Mouse (Mus musculus) embryo, embryonic 11.5 days (tissue): ENCODE results near the gene Krt81.
A peak's percentile ranks its signal among the peaks of the same experiment; 100 is the strongest.

Experiments
- DNase-seq: peaks from one replicate; pipeline ENCODE4 v3.0.0-alpha.2; 2012; ENCODE audit warnings: low read depth, low spot score

Krt81 gene

DNA sequence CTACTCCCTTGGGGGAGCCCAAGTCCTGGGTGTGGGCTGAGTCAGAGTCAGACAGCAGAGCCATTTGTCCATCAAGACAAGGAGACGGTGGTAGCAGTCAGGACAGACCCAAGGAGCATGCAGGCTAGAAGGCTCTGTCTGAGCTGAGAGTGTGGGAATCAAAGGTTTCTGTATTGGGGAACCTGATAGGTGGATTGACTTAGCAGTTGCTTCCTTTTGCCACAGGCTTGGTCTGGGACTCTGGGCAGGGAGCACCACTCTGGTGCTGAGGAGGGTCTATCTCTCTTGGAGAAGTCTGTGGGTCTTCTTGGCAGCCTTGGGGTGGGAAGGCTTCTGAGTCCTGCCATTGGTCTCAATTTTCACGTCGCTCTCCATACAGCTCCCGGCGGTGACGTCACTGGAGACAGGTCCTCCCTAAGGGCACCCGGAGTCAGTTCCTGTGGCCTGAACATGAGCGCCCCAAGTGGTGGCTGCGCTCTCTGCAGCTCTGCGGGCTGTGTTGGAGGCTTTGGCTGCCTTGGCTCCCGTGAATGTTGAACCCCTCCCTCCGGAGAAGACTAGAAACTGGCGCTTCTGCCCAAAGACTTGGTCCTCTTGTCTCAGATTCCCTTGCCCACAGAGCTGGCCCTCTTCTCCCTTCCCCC lies 10.3 kb downstream of the Krt81 start:
- DNase-seq, result peak; percentile 57

- DNase-seq, result no peak
Measured at GRCm38 (mm10) chr15:101447444-101447843, 16.1 kb downstream of the Krt81 start, which contains the start of gene Krt88. Gene Krt88 (plus strand): TSS chr15:101447744.

DNA sequence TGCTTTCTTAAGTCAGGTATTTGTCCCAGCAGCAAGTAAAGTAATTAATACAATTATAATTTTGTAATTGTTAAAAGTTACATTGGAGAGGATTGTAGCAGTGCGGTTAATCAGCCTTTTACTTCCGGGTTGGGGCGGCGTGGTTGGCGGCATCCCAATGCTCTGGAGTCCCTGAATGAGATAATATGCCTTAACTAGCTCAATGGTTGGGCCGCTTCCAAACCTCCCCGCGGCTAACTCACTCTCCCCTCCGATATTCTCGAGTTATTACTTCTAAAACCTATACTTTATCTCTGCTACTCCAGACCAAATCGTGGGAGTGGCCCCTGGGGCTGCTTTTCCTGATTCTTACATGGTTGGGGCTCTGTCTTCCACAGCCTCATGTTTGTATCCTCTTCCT lies 17.0 kb downstream of the Krt81 start:
- DNase-seq, result no peak

DNA sequence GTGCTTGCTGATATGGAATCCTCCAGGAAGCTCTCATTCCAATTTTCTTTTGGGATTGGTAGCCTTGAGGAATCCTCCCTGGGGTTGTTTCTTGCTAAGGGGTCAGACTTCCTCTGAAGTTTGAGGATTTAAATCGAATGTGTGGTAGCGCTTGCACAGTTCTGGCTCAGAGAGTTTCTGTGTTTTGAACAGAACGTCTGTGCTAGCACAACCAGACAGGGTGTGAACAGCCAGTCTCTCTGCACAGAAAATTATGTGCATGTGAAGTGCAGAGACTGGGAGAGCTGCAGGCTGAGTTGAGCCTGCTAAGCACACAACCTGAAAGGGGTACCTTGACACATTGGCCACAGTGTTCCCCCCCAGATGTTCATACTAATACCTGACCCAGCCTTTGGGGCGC lies 22.7 kb downstream of the Krt81 start:
- no peak for DNase-seq

- DNase-seq, result no peak
Measured at GRCm38 (mm10) chr15:101438555-101438954, 25.0 kb downstream of the Krt81 start, which contains the start of gene Krt87. Gene Krt87 (minus strand): TSS chr15:101438804.

DNA sequence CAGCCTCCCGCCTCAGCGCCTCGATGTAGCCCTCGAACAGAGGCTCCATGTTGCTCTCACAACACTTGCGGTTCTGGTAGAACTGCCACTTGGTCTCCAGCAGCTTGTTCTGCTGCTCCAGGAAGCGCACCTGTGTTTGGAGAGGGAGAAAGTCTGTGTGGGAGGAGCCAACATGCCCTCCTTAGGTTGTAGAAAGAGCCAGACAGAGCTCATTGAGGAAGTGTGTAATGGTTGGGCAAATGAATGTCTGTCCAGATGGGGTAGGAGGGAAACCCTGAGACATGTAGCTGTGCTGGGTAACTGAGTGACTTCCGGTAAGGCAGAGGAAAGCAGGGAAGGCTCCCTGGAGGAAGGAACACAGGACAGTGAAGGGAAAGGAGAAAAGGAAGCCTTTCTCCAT lies 26.9 kb downstream of the Krt81 start:
- no peak for DNase-seq

DNA sequence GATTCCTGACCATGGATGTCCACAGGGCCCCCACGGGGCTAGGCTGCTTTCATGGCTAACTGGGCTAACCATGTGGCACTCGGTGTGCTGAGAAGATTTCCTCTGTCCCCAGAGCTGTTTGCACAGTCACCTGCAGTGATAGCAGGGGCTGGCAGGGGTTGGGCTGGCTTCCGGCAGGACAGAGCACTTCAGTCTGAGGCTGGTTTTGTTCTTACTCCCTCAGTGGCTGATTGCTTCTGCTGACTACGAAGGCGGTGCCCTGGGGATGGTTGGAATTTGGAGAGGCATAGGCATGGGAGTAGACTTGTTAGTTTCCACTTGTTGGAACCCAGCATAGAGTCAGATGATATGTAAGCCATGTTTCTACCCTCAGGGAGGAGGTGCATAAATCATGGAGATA lies 38.6 kb downstream of the Krt81 start:
- DNase-seq, result no peak

GRCm38 (mm10) chr15:101420903-101421302 lies 42.6 kb downstream of the Krt81 start:
- DNase-seq, result no peak

- no peak for DNase-seq
Measured at GRCm38 (mm10) chr15:101418950-101419349, 44.6 kb downstream of the Krt81 start.

- no peak for DNase-seq
Measured at GRCm38 (mm10) chr15:101414807-101415565, 48.6 kb downstream of the Krt81 start.

DNA sequence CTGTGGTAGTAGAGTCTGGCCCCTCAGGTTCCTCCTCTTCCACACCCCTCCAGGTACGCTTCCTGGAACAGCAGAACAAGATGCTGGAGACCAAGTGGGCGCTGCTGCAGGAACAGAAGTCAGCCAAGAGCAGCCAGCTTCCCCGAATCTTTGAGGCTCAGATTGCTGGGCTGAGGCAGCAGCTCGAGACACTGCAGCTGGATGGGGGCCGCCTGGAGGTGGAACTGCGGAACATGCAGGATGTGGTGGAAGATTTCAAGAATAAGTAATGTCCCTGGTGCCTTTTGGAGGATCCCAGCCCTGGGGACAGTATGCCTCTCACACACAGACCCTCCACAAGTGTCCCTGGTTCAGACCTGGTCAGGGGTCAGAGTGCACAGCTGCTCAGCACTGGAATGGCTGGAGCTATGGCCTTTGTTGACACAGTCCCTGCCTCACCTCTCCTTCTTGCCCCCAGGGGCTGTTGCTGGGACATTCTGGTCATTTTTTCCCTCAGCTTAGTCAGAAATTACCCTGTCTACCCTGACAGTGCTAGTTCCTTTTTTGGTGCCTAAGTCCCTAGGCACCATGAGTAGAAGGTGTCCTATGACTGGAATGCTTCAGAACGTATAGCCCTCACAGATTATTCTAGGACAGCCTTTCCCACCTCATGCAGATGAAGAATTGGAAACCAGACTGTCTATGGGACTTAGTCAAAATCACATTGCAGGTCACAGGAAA lies 49.5 kb downstream of the Krt81 start:
- DNase-seq, result no peak

GRCm38 (mm10) chr15:101412188-101412587 lies 51.4 kb downstream of the Krt81 start:
- DNase-seq, result no peak

GRCm38 (mm10) chr15:101410775-101411174 lies 52.8 kb downstream of the Krt81 start, which contains the start of gene Krt7:
Gene Krt7 (plus strand): TSS chr15:101411043.
- no peak for DNase-seq
